Mouse (Mus musculus) yolk sac, embryonic 10.5 days (tissue): Measurements from ENCODE around the gene Cryba4.

ENCODE experiments used
- DNase-seq: peaks from one replicate; pipeline ENCODE4 v3.0.0-alpha.2; 2017; ENCODE audit warnings: low spot score

Cryba4 gene

GRCm38 (mm10) chr5:112286608-112286983 lies 34.3 kb upstream of the Cryba4 start:
- no peak for DNase-seq

GRCm38 (mm10) chr5:112285548-112286085 lies 33.3 kb upstream of the Cryba4 start:
- DNase-seq: no peak

GRCm38 (mm10) chr5:112284203-112284582 lies 31.9 kb upstream of the Cryba4 start:
- DNase-seq: no peak

GRCm38 (mm10) chr5:112283543-112284202 lies 31.4 kb upstream of the Cryba4 start:
- DNase-seq: no peak

GRCm38 (mm10) chr5:112282780-112283482 lies 30.6 kb upstream of the Cryba4 start:
- DNase-seq: no peak

GRCm38 (mm10) chr5:112282123-112282779 lies 29.9 kb upstream of the Cryba4 start:
- DNase-seq: no peak

- DNase-seq: no peak
Observed at GRCm38 (mm10) chr5:112281676-112282075, 29.4 kb upstream of the Cryba4 start.

GRCm38 (mm10) chr5:112280863-112281660 lies 28.7 kb upstream of the Cryba4 start:
- DNase-seq: no peak

GRCm38 (mm10) chr5:112280151-112280550 lies 27.8 kb upstream of the Cryba4 start:
- DNase-seq: no peak

GRCm38 (mm10) chr5:112279181-112280021 lies 27.1 kb upstream of the Cryba4 start:
- DNase-seq: no peak

GRCm38 (mm10) chr5:112277906-112278470 lies 25.7 kb upstream of the Cryba4 start:
- DNase-seq: no peak

- DNase-seq: no peak
Observed at GRCm38 (mm10) chr5:112276907-112277348, 24.6 kb upstream of the Cryba4 start.

GRCm38 (mm10) chr5:112276267-112276873 lies 24.1 kb upstream of the Cryba4 start, which contains the start of gene Tpst2:
Gene Tpst2 (plus strand): TSS chr5:112276691.
- DNase-seq: peak; percentile 100

GRCm38 (mm10) chr5:112275021-112275804 lies 22.9 kb upstream of the Cryba4 start:
- DNase-seq: no peak

GRCm38 (mm10) chr5:112273746-112274463 lies 21.6 kb upstream of the Cryba4 start:
- DNase-seq: no peak

GRCm38 (mm10) chr5:112272934-112273333 lies 20.6 kb upstream of the Cryba4 start:
- no peak for DNase-seq

- no peak for DNase-seq
Observed at GRCm38 (mm10) chr5:112270764-112271541, 18.6 kb upstream of the Cryba4 start.
